Mouse (Mus musculus): ENCODE results near the gene Klf5. TPM values are rescaled to one million over a fixed set of nuclear protein-coding genes. Genes with fewer than 3 reads are reported as not detected.
A peak's percentile ranks its signal among the peaks of the same experiment; 100 is the strongest.

The Klf5 gene
- polyA plus RNA-seq, 1 experiment from 2014 or later = 87.6 TPM

DNA sequence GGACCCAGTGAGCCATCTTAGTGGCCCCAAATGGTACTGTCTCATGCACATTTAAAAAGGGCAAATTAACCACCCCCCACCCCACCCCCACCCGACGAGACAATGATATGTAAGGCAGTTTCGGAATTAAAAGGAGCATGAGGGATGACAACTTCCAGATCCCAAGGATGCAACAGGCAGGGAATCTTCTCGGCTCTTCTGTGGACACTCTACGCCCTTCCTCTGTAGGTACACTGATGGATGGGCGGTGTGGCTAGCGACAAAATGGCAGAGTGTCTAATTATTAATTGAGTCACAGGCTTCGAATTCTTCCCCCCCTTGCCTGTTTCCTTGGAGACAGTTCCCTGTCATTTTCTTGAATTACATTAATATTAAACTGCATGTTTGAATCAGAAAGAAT is 40.5 kb downstream of the Klf5 start:
- ATAC-seq = no peak

DNA sequence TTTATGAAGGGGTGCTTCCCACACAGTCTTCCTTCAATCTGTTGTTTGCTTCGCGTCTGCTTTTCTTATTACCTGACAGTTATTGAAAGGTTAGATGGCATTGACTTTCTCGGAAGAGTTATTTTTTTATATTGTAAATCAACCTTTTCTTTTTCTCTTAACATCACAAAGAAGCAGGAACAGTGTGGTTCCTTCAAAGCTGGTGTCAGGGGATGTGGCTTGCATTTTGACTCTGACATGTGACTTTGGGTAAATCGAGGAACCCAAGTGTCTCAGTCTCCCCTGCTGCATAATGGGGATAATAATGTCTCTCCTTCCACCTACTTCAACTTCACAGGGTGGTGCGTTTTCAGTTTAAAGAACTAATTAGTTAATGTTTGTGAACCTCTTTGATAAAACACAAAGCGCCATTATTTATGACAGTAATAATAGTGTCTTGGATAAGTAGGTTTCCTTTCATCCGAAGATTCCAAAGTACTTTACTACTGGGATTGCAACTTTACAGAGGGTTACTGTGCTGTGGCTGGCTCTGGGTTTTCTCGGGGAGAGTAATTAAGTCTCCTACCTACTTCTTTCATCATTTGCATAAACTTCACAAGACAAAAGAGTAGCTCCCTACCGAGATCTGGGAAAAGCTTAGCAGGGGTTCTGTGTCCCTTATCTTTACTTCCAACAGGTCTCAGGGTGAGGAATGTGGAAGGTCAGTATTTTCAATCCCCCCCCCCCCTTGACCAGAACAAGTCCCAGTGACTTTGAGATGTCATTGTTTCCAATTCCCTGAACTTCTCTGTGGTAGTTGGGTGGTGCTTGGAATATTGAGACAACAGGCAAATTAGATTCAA is 41.4 kb downstream of the Klf5 start:
- Histone ChIP-seq H3K9me3 (ENCODE audit: control insufficient read depth) (no peaks in the 10 kb centered on the region), H3K36me3 (ENCODE audit: control insufficient read depth, insufficient read depth) (no peaks in the 10 kb centered on the region), H3K4me3 (ENCODE audit: low read depth, low read length) (no peak overlapping the region), H3K9ac (ENCODE audit: low read depth, low read length) (no peak overlapping the region), H3K27ac (ENCODE audit: low read depth, low read length) (no peak overlapping the region), H3K27me3 (replicated peaks; ENCODE audit: control insufficient read depth, insufficient read depth, low read length) (no peaks in the 10 kb centered on the region), H3K4me2 (replicated peaks; ENCODE audit: low read depth) (peak overlapping the region; percentile 17; the same call in 1 of the 2 replicates), H3K4me1 (replicated peaks; ENCODE audit: control insufficient read depth, insufficient read depth, low read length) (no peaks in the 10 kb centered on the region)
- WGBS = 11% methylated on average over 9 of the region's 9 CpGs
- no peak for TF ChIP-seq CTCF (IDR thresholded peaks at IDR 0.05; ENCODE audit: low read depth)
- peak; percentile 66 for ATAC-seq

More for the DNA sequence above, 40.5 kb downstream of the Klf5 start:
- no peaks in the 10 kb centered on the region for H3K27me3 ChIP-seq (replicated peaks; ENCODE audit: control insufficient read depth, insufficient read depth, low read length)
- no peaks in the 10 kb centered on the region for H3K4me1 ChIP-seq (replicated peaks; ENCODE audit: control insufficient read depth, insufficient read depth, low read length)
- no peak for TF ChIP-seq CTCF (IDR thresholded peaks at IDR 0.05; ENCODE audit: low read depth)
- H3K4me3 ChIP-seq (ENCODE audit: low read depth, low read length) = no peak overlapping the region
- H3K9me3 ChIP-seq (ENCODE audit: control insufficient read depth) = no peaks in the 10 kb centered on the region
- WGBS = 38% methylated on average over 8 of the region's 8 CpGs
- H3K4me2 ChIP-seq (replicated peaks; ENCODE audit: low read depth) = no peak overlapping the region
- H3K9ac ChIP-seq (ENCODE audit: low read depth, low read length) = no peak overlapping the region
- H3K36me3 ChIP-seq (ENCODE audit: control insufficient read depth, insufficient read depth) = no peaks in the 10 kb centered on the region
- no peak overlapping the region for H3K27ac ChIP-seq (ENCODE audit: low read depth, low read length)

DNA sequence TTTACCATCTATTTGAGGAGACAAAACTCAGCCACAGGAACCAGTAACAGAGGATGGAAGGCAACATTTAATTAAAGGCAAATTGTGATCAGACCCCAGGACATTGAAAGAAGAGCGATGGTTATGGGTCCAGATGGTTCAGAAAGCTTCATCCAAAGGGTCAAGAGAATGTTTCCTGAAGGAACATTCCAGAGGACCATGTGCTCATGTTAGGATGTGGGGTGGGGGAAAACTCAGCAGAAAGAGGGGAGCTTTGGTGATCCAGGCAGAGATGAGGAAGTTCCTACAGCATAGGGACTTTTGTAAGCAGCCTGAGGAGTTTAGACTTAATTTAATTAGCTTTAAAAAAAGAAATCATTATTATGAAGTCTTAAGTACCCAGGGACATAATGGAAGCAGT is 42.2 kb downstream of the Klf5 start:
- no peaks in the 10 kb centered on the region for H3K36me3 ChIP-seq (ENCODE audit: control insufficient read depth, insufficient read depth)
- no peak for ATAC-seq
- no peaks in the 10 kb centered on the region for H3K27me3 ChIP-seq (replicated peaks; ENCODE audit: control insufficient read depth, insufficient read depth, low read length)
- H3K4me1 ChIP-seq (replicated peaks; ENCODE audit: control insufficient read depth, insufficient read depth, low read length) = no peaks in the 10 kb centered on the region
- no peak overlapping the region for H3K27ac ChIP-seq (ENCODE audit: low read depth, low read length)
- no peak overlapping the region for H3K4me3 ChIP-seq (ENCODE audit: low read depth, low read length)
- TF ChIP-seq CTCF (IDR thresholded peaks at IDR 0.05; ENCODE audit: low read depth) = no peak
- WGBS = 84% methylated on average over 1 of the region's 1 CpGs
- H3K4me2 ChIP-seq (replicated peaks; ENCODE audit: low read depth) = no peak overlapping the region
- no peak overlapping the region for H3K9ac ChIP-seq (ENCODE audit: low read depth, low read length)
- H3K9me3 ChIP-seq (ENCODE audit: control insufficient read depth) = no peaks in the 10 kb centered on the region

DNA sequence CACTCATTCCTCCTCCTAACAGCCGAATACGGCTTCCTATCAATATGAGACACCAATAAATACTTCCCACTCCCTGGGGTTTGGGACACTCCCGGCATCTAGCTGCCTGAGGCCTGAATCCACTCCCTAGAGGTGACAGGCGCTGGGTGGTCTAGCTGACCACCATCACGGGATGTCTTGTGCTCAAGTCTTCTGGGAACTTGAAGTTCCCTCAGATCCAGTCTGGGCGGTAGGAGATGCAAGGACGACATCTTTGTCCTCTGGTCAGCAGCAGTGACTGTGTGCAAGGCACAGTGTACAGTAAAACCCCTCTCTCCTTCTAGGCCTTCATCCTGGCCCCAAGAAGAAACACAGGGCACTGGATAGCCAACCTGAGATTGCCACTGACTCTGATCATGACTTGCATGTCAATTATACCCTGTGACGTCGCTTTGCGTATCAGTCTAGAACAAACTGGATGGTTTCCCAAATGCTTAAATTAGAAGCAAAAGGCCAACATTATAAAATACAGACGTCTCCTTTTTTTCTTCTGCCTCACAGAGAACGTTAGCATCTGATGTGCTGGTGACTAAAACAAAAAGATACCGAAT is 49.8 kb downstream of the Klf5 start:
- no peak for TF ChIP-seq CTCF (IDR thresholded peaks at IDR 0.05; ENCODE audit: low read depth)
- no peak for ATAC-seq
- H3K9ac ChIP-seq (ENCODE audit: low read depth, low read length) = no peak overlapping the region
- no peaks in the 10 kb centered on the region for H3K9me3 ChIP-seq (ENCODE audit: control insufficient read depth)
- 66% methylated on average over 13 of the region's 13 CpGs for WGBS
- H3K4me3 ChIP-seq (ENCODE audit: low read depth, low read length) = no peak overlapping the region
- H3K36me3 ChIP-seq (ENCODE audit: control insufficient read depth, insufficient read depth) = no peaks in the 10 kb centered on the region
- H3K4me1 ChIP-seq (replicated peaks; ENCODE audit: control insufficient read depth, insufficient read depth, low read length) = no peaks in the 10 kb centered on the region
- H3K27ac ChIP-seq (ENCODE audit: low read depth, low read length) = no peak overlapping the region
- no peaks in the 10 kb centered on the region for H3K27me3 ChIP-seq (replicated peaks; ENCODE audit: control insufficient read depth, insufficient read depth, low read length)
- H3K4me2 ChIP-seq (replicated peaks; ENCODE audit: low read depth) = no peak overlapping the region

DNA sequence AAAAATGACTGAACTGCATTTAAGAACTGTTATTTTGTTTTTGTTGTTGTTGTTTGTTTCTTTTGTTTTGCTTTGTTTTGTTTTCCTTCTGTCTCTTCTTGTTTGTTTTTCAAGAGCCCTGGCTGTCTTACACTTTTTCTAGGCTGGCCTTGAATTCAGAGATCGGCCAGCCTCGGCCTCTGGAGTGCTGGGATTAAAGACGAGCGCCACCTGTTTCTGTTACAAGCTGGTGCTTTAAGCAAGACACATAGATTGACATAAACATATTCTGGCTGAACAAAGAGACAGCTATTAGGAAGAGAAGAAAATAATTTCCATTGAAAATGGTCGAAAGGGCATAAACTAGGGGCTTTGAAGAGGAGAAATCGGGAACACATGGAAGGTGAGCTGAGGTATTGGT is 51.1 kb downstream of the Klf5 start:
- Histone ChIP-seq H3K27me3 (replicated peaks; ENCODE audit: control insufficient read depth, insufficient read depth, low read length) (no peaks in the 10 kb centered on the region), H3K27ac (ENCODE audit: low read depth, low read length) (no peak overlapping the region), H3K9ac (ENCODE audit: low read depth, low read length) (no peak overlapping the region), H3K9me3 (ENCODE audit: control insufficient read depth) (no peaks in the 10 kb centered on the region), H3K4me2 (replicated peaks; ENCODE audit: low read depth) (no peak overlapping the region), H3K4me1 (replicated peaks; ENCODE audit: control insufficient read depth, insufficient read depth, low read length) (no peaks in the 10 kb centered on the region), H3K4me3 (ENCODE audit: low read depth, low read length) (no peak overlapping the region), H3K36me3 (ENCODE audit: control insufficient read depth, insufficient read depth) (no peaks in the 10 kb centered on the region)
- ATAC-seq = no peak
- 84% methylated on average over 6 of the region's 6 CpGs for WGBS
- TF ChIP-seq CTCF (IDR thresholded peaks at IDR 0.05; ENCODE audit: low read depth) = no peak

DNA sequence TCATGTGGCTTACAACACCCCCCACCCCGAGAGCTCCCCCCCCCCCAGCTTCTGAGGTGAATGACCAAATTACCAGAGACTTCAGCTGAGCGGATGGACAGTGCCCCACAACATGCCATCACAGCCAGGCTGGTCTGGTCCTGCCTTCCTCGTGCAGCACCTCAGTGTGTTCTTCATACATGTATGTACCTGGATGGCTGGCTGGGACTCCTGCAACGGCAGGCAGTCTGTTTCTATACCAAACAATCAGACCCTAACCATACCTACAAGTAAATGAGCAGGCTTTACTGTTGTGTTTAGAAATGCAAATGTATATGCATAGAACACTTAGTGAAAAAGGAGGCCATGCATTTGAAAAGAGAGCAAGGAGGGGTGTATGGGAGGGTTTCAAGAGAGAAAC is 54.5 kb downstream of the Klf5 start:
- H3K27ac ChIP-seq (ENCODE audit: low read depth, low read length) = no peak overlapping the region
- H3K4me1 ChIP-seq (replicated peaks; ENCODE audit: control insufficient read depth, insufficient read depth, low read length) = no peaks in the 10 kb centered on the region

More for the DNA sequence above, 54.5 kb downstream of the Klf5 start:
- H3K27me3 ChIP-seq (replicated peaks; ENCODE audit: control insufficient read depth, insufficient read depth, low read length) = no peaks in the 10 kb centered on the region
- no peak overlapping the region for H3K9ac ChIP-seq (ENCODE audit: low read depth, low read length)
- WGBS = 66% methylated on average over 4 of the region's 4 CpGs
- no peak overlapping the region for H3K4me3 ChIP-seq (ENCODE audit: low read depth, low read length)
- TF ChIP-seq CTCF (IDR thresholded peaks at IDR 0.05; ENCODE audit: low read depth) = no peak
- H3K9me3 ChIP-seq (ENCODE audit: control insufficient read depth) = no peaks in the 10 kb centered on the region
- no peak for ATAC-seq
- no peak overlapping the region for H3K4me2 ChIP-seq (replicated peaks; ENCODE audit: low read depth)
- no peaks in the 10 kb centered on the region for H3K36me3 ChIP-seq (ENCODE audit: control insufficient read depth, insufficient read depth)
